Mouse (Mus musculus) right cerebral cortex, adult 2 months (tissue): ENCODE results near the gene Med21.

Experiments used
- DNase-seq, 2 experiments: peaks; one replicate each; pipeline ENCODE4 v3.0.0; 2021 to 2022; ENCODE audit warnings: low spot score in 2 of 2

Gene Med21

GRCm38 (mm10) chr6:146640068-146640965 lies 2.0 kb upstream of the Med21 start:
- DNase-seq = no peak

- no peak for DNase-seq
These were observed 1.4 kb upstream of the Med21 start for GRCm38 (mm10) chr6:146640991-146641390.

- DNase-seq = no peak
These were observed 631 bp upstream of the Med21 start for GRCm38 (mm10) chr6:146641621-146642210.

- no peak for DNase-seq
These were observed 830 bp downstream of the Med21 start for GRCm38 (mm10) chr6:146643184-146643570.

- DNase-seq = no peak
These were observed 7.7 kb downstream of the Med21 start for GRCm38 (mm10) chr6:146650013-146650412.

GRCm38 (mm10) chr6:146651431-146651830 lies 9.1 kb downstream of the Med21 start:
- DNase-seq = no peak

GRCm38 (mm10) chr6:146653197-146653596 lies 10.8 kb downstream of the Med21 start:
- no peak for DNase-seq

- no peak for DNase-seq
These were observed 18.2 kb downstream of the Med21 start for GRCm38 (mm10) chr6:146660591-146660990.

- no peak for DNase-seq
These were observed 19.3 kb downstream of the Med21 start for GRCm38 (mm10) chr6:146661655-146662054.

GRCm38 (mm10) chr6:146662679-146663078 lies 20.3 kb downstream of the Med21 start:
- peak; percentile 42 to 51 for DNase-seq

- no peak for DNase-seq
These were observed 21.8 kb downstream of the Med21 start for GRCm38 (mm10) chr6:146664116-146664515.

GRCm38 (mm10) chr6:146664917-146665316 lies 22.6 kb downstream of the Med21 start:
- no peak for DNase-seq

- no peak for DNase-seq
These were observed 23.1 kb downstream of the Med21 start for GRCm38 (mm10) chr6:146665408-146665807.

- DNase-seq = no peak
These were observed 24.5 kb downstream of the Med21 start for GRCm38 (mm10) chr6:146666811-146667210.

- DNase-seq = no peak
These were observed 26.3 kb downstream of the Med21 start for GRCm38 (mm10) chr6:146668606-146669005.

- DNase-seq = no peak
These were observed 28.9 kb downstream of the Med21 start for GRCm38 (mm10) chr6:146670956-146671855.

GRCm38 (mm10) chr6:146672106-146672505 lies 29.8 kb downstream of the Med21 start:
- DNase-seq = no peak

GRCm38 (mm10) chr6:146673696-146674095 lies 31.3 kb downstream of the Med21 start:
- DNase-seq = no peak

GRCm38 (mm10) chr6:146674420-146674819 lies 32.1 kb downstream of the Med21 start:
- DNase-seq = no peak

- DNase-seq = no peak
These were observed 32.7 kb downstream of the Med21 start for GRCm38 (mm10) chr6:146674881-146675536.

- DNase-seq = no peak
These were observed 34.6 kb downstream of the Med21 start for GRCm38 (mm10) chr6:146676904-146677303.
